Mouse (Mus musculus): ENCODE results near the gene Adgrv1. TPM values are rescaled to one million over a fixed set of nuclear protein-coding genes. Genes with fewer than 3 reads are reported as not detected.

Adgrv1 gene
- polyA plus RNA-seq, 2 experiments, result 0.08 to 0.24 TPM

DNA sequence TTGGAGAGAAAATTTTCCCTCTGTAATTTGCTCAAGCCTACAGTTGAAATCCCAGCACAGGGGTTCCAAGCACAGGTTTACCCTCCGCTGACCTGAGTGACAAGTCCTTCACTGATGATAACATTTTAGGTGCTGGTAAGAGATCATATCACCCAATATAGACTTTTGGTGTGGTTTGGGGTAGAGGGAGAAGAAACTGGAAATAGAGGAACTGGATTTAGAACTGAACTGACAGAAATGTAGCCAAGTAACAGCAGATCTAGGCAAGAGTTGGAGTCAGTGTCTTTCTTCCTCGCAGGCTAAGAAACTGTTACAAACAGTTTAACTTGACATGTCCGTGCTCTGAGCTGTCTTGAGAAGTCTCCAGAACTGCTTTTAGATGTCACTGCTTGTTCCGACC is 581.5 kb downstream of the Adgrv1 start:
- ATAC-seq (ENCODE audit: insufficient read depth) (no peak), DNase-seq (ENCODE audit: low read depth in 3 of 3, low spot score in 3 of 3) (no peak)
- Histone ChIP-seq H3K27me3 (ENCODE audit: control insufficient read depth, insufficient read depth, low read length) (no peaks in the 10 kb centered on the region), H3K9ac (replicated peaks) (no peak overlapping the region), H3K4me1 (replicated peaks; ENCODE audit: control insufficient read depth in 2 of 2, insufficient read depth in 2 of 2, low read length in 1 of 2) (no peaks in the 10 kb centered on the region), H3K27ac (no peak overlapping the region), H3K4me3 (ENCODE audit: insufficient read depth in 1 of 2, low read depth in 2 of 2, low read length in 2 of 2) (no peak overlapping the region), H3K36me3 (replicated peaks; ENCODE audit: control insufficient read depth, insufficient read depth, low read depth) (no peaks in the 10 kb centered on the region), H3K9me3 (ENCODE audit: control insufficient read depth, low read length) (no peaks in the 10 kb centered on the region), H3K4me2 (ENCODE audit: low read depth) (no peak overlapping the region)
- 58% methylated on average over 4 of the region's 4 CpGs for WGBS (ENCODE audit: insufficient replicate concordance)
- no peak for TF ChIP-seq CTCF (IDR thresholded peaks at IDR 0.05; ENCODE audit: low read depth)
- no peak for TF ChIP-seq EP300 (IDR thresholded peaks at IDR 0.05; ENCODE audit: low read depth)

DNA sequence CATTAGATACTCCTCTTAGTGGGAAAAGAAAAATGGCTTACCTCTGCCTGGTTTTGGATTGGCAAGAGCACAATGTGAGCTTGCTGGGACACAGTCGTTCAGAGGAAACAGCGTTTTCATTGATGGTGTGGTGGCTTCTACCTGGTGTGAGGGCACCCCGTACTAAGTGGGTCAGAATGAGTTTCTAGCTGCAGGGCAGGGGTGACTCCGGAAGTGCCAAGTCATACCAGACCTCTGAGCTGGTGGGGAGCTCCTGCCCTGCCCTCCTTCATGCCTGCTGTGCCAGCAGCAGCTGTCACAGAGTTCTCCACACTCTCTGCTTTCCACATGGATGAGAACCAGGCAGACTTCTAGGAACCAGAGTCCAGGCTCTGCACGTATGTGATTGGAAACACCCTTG is 582.0 kb downstream of the Adgrv1 start:
- no peak for TF ChIP-seq EP300 (IDR thresholded peaks at IDR 0.05; ENCODE audit: low read depth)
- TF ChIP-seq CTCF (IDR thresholded peaks at IDR 0.05; ENCODE audit: low read depth), result no peak
- H3K27ac ChIP-seq, result no peak overlapping the region
- H3K4me2 ChIP-seq (ENCODE audit: low read depth), result no peak overlapping the region
- no peak overlapping the region for H3K9ac ChIP-seq (replicated peaks)
- H3K36me3 ChIP-seq (replicated peaks; ENCODE audit: control insufficient read depth, insufficient read depth, low read depth), result no peaks in the 10 kb centered on the region
- H3K27me3 ChIP-seq (ENCODE audit: control insufficient read depth, insufficient read depth, low read length), result no peaks in the 10 kb centered on the region
- ATAC-seq (ENCODE audit: insufficient read depth) (no peak), DNase-seq (ENCODE audit: low read depth in 3 of 3, low spot score in 3 of 3) (no peak)
- H3K9me3 ChIP-seq (ENCODE audit: control insufficient read depth, low read length), result no peaks in the 10 kb centered on the region
- H3K4me3 ChIP-seq (ENCODE audit: insufficient read depth in 1 of 2, low read depth in 2 of 2, low read length in 2 of 2), result no peak overlapping the region
- 40% methylated on average over 5 of the region's 5 CpGs for WGBS (ENCODE audit: insufficient replicate concordance)
- H3K4me1 ChIP-seq (replicated peaks; ENCODE audit: control insufficient read depth in 2 of 2, insufficient read depth in 2 of 2, low read length in 1 of 2), result no peaks in the 10 kb centered on the region

DNA sequence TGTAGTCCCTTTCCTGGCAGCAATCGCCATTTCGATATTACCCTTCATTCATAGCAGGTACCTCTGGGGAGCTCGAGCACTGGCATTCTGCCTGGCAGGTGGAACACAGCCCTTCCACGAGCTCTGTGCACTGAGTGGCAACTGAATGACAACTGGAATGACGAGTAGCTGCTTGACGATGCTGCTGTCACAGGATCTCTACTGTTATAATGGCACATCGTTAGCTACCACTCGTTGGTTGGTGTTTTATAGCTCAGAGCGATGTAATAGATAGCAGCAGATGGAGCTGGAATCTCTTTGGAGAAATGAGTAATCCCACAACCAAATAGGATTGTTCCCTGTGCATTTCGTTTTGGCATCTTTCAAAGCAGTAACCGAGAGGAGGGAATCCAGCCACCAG is 587.6 kb downstream of the Adgrv1 start:
- no peaks in the 10 kb centered on the region for H3K9me3 ChIP-seq (ENCODE audit: control insufficient read depth, low read length)
- DNase-seq (ENCODE audit: low read depth in 3 of 3, low spot score in 3 of 3), result no peak
- H3K4me2 ChIP-seq (ENCODE audit: low read depth), result no peak overlapping the region
- TF ChIP-seq EP300 (IDR thresholded peaks at IDR 0.05; ENCODE audit: low read depth), result no peak
- TF ChIP-seq CTCF (IDR thresholded peaks at IDR 0.05; ENCODE audit: low read depth), result no peak
- no peak for ATAC-seq (ENCODE audit: insufficient read depth)
- no peaks in the 10 kb centered on the region for H3K4me1 ChIP-seq (replicated peaks; ENCODE audit: control insufficient read depth in 2 of 2, insufficient read depth in 2 of 2, low read length in 1 of 2)
- WGBS (ENCODE audit: insufficient replicate concordance), result 61% methylated on average over 11 of the region's 11 CpGs
- no peaks in the 10 kb centered on the region for H3K27me3 ChIP-seq (ENCODE audit: control insufficient read depth, insufficient read depth, low read length)
- H3K36me3 ChIP-seq (replicated peaks; ENCODE audit: control insufficient read depth, insufficient read depth, low read depth), result no peaks in the 10 kb centered on the region
- no peak overlapping the region for H3K4me3 ChIP-seq (ENCODE audit: insufficient read depth in 1 of 2, low read depth in 2 of 2, low read length in 2 of 2)
- no peak overlapping the region for H3K27ac ChIP-seq
- no peak overlapping the region for H3K9ac ChIP-seq (replicated peaks)

Small RNA genes lying within 50 kb of the gene (microRNA-seq; reads per million reads assigned to microRNA genes)
- not detected for gene Gm25241

Other genes with a start within 250 kb of the Adgrv1 start
- gene Lysmd3, start 24.5 kb upstream of the Adgrv1 start, polyA plus RNA-seq (2012; rRNA removed), result 4.3 and 6.4 TPM in 2 replicates
- gene Lysmd3, start 24.5 kb upstream of the Adgrv1 start, polyA plus RNA-seq (2014; fragmentation: Nextera tagmentation; extraction: Ambion mirVana), result 19.0 and 21.5 TPM in 2 replicates
- gene Polr3g, start 77.9 kb upstream of the Adgrv1 start, polyA plus RNA-seq (2012; rRNA removed), result 6.5 and 8.9 TPM in 2 replicates
- 10.9 and 11.7 TPM in 2 replicates for gene Polr3g, start 77.9 kb upstream of the Adgrv1 start, polyA plus RNA-seq (2014; fragmentation: Nextera tagmentation; extraction: Ambion mirVana)
- 1.1 and 1.2 TPM in 2 replicates for gene Mblac2, start 78.2 kb upstream of the Adgrv1 start, polyA plus RNA-seq (2012; rRNA removed)
- gene Mblac2, start 78.2 kb upstream of the Adgrv1 start, polyA plus RNA-seq (2014; fragmentation: Nextera tagmentation; extraction: Ambion mirVana), result 2.7 and 3.2 TPM in 2 replicates
- 24.2 and 64.1 TPM in 2 replicates for gene Cetn3, start 149.9 kb upstream of the Adgrv1 start, polyA plus RNA-seq (2012; rRNA removed)
- gene Cetn3, start 149.9 kb upstream of the Adgrv1 start, polyA plus RNA-seq (2014; fragmentation: Nextera tagmentation; extraction: Ambion mirVana), result 142 and 146 TPM in 2 replicates